Mouse (Mus musculus) CD4-positive naive resting alpha-beta T cell, adult 57 days (primary cell): ENCODE results near the gene Tmem102. TPM values are rescaled to one million over a fixed set of nuclear protein-coding genes. Genes with fewer than 3 reads are reported as not detected.

Experiments used
- total RNA-seq: library from RNA; stranded (reverse); gene quantifications from one replicate; pipeline ENCODE4 v1.2.4, GENCODE M21; 2023

The Tmem102 gene
- not detected for total RNA-seq

DNA sequence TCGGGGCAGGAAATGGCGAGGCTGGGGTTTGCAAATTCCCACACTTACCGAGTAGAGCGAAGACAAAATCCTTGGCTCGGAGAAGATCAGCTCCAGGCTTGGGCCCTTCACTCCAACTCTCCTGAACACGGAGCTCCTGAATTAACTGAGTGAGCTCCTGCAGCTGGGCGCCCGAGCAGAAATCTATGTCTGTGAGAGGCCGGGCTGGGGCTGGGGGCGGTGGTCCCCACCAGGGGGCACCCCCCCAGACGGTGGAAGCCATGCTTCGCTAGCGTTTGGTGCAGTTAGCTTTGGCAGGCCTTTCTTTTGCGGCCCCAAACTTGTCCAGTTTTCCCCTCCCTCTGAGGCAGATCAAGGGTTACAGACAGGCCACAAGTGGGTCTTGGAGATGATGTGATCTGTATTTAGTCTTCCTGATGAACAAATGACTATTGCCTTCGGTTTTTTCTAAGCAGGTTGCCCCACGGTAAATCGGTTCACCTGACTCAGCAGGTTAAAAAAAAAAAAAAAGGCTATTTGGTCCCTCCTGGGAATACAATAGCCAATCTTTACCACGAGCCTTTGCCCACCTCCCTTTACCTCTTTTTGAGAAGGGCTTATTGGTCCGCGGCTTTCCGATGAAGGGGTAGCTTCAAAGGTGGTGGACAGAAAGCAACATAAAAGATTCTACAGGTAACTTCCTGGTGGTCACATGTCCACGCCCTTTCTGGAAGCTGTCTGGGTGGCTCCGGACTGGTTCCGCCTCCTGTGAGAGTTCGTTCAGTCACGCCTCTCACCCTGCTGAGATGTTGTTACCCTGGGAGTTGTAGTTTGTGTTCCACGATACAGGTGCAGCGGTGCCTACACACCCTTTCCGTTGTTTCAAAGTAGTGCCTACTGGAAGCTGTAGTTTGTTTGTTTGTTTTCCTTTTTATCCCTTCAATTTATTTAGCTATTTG lies at the start of gene Tmem102:
Tmem102 (minus strand) TSS at position 653 of the 938 bp plus-strand sequence.

DNA sequence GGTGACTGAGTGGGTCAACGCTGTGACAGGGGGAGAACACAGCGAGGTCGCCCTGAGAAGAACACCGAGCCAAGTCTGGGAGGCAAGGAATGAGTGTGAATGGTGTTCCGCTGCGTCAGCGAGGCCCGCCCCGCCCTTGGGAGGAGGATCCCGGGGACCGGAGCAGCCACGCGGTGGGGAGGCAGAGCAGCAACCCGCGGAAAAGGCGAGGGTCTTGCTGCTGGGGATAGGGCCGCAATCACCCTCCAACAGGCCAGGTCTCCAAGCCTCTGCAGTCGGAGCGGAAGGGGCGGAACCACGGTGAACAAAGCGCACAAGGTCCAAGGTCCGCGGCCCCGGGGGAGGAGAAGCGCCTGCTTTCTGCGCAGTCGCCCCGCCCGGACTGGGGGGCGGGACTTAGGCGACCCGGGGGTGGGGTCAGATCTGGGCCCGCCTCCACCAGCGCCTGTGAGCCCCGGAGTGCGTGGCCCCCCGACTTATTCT lies 40.8 kb upstream of the Tmem102 start, which contains the start of gene Plscr3:
Plscr3 (plus strand) TSS at position 179 of the 483 bp plus-strand sequence.

DNA sequence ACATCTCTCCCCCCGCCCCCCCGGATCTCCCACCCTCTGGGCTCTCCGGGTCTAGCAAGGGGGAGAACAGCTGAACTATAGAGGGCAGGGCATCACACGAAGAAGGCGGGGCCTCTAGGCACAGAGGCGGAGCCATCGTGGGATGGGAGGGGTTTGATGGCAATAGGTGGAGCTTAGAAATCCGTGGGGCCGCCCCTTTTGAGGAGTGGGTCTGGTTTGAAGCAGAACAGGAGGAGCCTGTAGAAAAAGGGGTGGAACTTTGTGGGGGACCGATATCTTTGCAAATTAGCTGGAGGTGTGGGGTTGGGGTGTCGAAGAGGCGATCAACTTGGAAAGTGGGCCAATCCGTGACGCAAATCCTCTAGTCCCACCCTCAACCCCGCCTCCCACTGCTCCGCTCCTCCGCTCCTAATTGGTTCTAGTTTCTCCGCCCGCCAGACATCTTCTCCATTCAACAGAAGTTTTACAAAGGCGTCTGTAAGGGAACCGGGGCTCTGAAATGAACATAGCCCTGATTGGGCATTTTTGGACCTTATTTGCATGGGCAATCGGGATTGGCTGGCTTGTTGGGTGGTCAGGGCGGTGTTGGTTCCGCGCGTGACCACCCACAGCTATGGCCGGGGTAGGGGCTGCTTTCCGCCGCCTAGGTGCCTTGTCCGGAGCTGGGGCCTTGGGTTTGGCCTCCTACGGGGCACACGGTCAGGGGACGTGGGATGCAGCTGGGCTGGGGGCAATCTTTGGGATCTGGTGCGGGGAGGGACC lies 32.7 kb upstream of the Tmem102 start, which contains the start of gene Tmem256:
Tmem256 (plus strand) TSS at position 563 of the 762 bp plus-strand sequence.

DNA sequence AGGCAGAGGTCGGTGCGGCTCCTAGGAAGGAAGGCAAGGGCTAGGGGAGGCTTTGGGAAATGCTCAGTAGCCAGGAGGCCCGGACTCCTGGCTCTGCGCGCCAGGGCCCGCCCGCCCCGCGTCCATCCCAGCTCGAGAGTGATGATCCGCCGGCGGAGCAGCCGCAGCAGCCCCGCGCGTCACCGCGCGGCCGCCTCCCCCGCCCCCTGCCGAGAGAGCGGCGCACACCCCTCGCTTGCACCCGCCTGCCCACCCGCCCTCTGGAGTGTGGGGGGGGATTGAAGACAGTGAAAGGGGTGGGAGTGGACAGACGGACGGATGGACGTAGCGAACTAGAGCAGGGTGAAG lies 32.2 kb upstream of the Tmem102 start, which contains the start of gene Nlgn2:
Nlgn2 (minus strand) TSS at position 181 of the 348 bp plus-strand sequence.

DNA sequence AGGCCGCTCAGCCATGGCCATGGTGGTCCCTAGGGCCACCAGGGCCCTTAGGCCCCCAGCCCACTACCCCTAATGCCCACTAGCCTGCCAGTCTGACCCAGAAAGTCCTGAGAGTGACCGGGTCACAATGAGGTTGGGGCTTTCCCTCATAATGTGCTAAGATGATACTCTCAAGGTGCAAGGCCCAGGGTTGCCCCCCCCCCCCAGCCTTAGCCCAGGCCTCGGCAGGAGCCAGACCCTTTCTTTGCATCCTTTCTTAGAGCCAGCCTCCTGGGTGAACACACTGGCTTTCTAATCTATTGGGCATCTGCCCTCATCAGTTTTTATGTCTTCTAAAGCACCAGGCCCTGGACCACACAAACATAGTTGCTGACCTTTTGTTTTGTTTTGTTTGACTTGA lies 16.7 kb upstream of the Tmem102 start, which contains the start of gene Spem1:
Spem1 (minus strand) TSS at position 101 of the 400 bp plus-strand sequence.

DNA sequence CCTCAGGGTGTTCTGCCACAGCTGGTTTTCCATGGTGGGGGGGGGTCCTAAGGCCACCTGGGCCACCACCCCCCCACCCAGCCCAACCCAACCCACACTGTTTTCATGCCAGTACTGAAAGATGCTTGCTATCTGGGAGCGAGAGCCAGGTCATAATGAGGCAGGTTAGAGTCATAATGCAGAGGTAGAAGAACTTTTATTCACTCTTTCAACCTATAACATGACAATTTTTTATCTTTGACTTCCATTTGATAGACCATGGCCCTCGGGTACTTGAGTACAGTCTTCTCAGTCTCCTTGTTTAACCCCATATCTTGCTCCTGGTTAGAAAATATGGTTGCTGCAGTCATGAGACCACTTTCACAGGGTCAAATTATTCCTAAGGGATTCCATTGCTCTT lies 12.9 kb upstream of the Tmem102 start, which contains the start of gene Spem2:
Spem2 (minus strand) TSS at position 101 of the 400 bp plus-strand sequence.

DNA sequence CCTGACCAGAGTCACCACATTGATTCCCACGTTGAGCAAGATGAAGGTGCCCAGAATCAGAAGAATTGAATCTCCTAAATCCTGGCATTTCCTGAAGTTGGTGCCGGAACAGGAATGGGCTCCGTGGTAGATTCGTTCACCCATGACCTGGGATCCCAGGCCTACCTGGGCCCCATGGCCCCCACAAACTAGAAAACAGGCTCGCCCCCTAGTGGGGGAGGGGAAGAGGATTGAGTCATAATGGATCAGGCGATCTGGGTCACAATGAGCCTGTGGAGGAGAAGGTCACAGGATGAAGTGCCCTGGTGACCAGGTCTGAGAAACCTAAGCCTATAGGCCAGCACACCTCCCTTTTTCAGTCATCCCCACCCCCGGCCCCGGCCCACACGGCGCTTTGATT lies 9.7 kb upstream of the Tmem102 start, which contains the start of gene Gm39566:
Gm39566 (minus strand) TSS at position 144 of the 400 bp plus-strand sequence.

DNA sequence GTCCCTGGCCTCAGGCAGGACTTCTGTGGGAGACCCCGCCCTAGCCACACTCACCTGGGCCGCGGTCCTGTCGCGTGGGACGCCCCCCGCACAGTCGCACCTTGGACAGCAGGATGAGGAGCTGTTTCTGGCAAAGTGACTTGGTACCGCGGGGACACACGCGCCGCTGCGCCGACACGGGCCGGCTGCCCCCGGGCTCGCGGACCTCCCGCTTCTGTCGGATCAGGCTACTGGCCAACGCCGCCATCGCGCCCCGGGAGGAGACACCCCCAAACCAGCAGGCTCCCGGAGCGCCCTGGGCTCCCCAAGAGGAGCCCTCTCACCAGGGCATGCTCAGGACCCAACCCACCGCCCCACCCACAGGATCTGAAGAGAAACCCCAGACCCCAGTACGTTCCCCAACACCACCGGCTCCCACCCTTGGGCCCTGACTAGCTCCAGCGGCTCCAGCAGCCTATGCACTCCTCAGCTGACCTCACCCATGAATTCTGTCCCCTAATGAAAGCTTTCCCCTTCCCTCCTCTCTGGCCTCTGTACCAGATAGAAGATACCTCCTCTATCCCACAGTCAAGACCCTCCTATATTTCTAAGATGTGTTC lies 3.9 kb downstream of the Tmem102 start, which contains the start of gene Fgf11:
Fgf11 (minus strand) TSS at position 479 of the 599 bp plus-strand sequence.

DNA sequence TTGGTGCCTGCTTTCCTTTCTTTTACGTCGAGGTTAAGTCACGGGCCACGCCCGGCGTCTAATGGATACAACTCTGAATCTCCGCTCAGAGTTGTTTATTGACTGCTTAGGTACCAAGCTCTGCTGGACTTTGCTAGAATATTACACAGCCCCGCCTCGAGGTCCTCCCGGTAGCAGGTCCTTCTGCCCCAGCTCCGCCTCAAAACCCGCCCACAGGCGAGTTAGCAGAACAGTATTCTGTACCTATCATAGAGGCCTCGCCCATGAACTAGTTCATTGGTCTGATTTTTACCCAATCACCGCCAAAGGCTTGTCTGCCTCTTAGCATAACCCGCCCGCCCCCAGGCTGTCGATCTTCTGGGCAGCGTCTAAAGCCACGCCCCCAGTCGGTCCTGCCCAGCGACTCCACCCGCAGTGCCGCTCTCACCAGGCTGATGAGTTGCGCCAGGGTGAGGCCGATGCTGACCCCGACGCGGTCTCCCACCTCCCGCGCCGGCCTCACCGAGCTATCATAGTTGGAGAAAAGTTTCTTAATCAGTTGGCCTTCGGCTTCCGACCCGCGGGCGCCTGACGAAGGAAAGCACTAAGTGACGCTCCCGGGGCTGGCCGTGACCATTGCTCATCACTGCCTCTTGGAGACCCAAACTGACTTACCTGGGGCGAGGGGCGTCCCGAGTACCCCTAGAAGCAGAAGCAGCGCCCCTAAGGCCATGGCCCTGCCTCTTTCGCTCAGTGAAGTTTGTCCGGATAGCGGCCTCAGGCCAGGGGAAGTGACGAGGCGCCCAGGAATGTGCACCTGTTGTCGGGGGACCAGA lies 10.0 kb downstream of the Tmem102 start, which contains the start of gene Chrnb1:
Chrnb1 (minus strand) TSS at position 776 of the 815 bp plus-strand sequence.

DNA sequence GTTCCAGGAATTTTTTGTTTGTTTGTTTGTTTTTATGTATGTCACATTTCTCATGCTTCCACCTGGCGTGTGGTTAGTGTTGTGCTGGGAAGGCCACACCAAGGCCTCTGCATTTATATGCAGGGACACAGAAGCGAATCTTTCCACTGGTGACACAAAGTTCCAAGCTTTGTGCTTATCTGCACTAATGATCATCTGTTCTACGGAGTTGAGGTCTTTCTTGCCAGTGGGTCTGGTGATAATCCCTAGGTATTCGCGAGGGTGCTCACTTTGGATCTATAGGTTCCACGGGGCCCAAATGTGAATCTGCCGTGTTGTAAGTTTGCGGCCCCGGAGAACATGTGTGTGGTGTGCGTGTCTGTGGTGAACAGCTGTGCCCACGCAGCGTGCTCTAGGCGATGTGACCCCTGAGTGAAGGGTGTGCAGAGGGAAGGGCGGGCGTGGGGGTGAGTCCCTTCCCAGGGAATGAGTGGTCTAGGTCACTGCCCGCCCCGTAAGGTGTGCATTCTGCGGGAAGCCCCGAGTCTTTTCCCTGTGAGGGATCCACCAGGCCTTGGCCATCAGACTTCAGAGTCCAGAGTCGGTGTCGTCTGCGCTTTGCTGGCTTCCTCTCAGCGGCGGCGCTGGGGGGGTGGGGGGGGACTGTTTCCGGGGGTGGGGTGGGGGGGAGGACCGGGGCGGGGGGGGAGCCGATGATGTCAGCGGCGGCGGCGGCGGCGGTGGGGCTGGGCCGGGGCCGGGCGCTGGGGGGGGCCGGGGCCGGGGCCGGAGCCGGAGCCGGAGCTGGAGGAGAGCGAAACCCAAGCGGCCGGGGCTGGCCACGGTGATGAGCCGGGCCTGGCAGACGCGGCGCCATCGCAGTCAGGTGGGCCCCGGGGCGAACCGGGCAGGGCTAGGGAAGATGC lies 40.0 kb downstream of the Tmem102 start, which contains the start of gene Zbtb4:
Zbtb4 (plus strand) TSS at position 692 of the 905 bp plus-strand sequence.

DNA sequence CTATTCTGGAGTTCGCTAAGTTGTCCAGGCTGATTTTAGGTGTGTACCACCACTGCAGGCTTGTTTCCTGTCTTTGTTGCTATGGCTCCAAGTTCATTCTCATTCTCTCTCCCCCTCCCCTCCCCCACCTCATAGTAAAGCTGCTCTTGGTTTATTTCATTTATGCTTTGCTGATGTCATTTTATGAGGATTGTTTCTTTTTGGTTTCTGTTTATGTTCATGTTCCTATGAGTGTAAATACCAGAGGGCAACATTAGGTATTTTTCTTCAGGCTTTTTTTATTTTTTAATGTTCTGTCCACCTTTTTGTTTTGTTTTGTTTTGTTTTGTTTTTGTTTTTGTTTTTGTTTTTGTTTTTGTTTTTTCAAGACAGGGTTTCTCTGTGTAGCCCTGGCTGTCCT lies 43.6 kb downstream of the Tmem102 start, which contains the start of gene Slc35g3:
Slc35g3 (minus strand) TSS at position 101 of the 400 bp plus-strand sequence.

DNA sequence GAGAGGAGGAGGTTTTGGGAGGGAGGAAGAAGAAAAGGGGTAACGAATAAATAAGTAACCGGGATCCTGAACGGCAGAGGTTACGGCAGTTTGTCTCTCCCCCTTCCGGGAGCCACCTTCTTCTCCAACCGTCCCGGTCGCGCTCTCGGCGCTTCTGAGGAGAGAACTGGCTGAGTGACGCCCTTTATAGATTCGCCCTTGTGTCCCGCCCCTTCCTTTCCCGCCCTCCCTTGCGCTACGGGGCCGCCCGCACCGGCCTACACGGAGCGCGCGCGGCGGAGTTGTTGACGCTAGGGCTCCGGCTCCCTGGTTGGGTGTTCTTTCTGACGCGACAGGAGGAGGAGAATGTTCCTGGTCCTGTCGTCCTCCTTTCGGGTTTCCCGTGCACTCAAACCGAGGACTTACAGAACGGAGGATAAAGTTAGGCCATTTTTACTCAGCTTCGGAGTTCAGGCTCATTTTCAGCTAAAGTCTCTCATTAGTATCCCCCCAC lies 46.9 kb downstream of the Tmem102 start, which contains the start of gene Polr2a:
Polr2a (minus strand) TSS at position 160 of the 493 bp plus-strand sequence.

Other genes with a start within 250 kb of the Tmem102 start
- 0.53 TPM for gene Efnb3, start 245.4 kb downstream of the Tmem102 start, total RNA-seq
- gene Wrap53, start 225.4 kb downstream of the Tmem102 start, total RNA-seq, result 13.0 TPM
- gene Trp53, start 225.3 kb downstream of the Tmem102 start, total RNA-seq, result 144 TPM
- 0.27 TPM for gene Atp1b2, start 199.7 kb downstream of the Tmem102 start, total RNA-seq
- gene Shbg, start 187.7 kb downstream of the Tmem102 start, total RNA-seq, result not detected
- gene Sat2, start 183.6 kb downstream of the Tmem102 start, total RNA-seq, result not detected
- gene Fxr2, start 172.6 kb downstream of the Tmem102 start, total RNA-seq, result 80.1 TPM
- not detected for gene Sox15, start 150.3 kb downstream of the Tmem102 start, total RNA-seq
- gene Mpdu1, start 143.0 kb downstream of the Tmem102 start, total RNA-seq, result 85.2 TPM
- gene Cd68, start 139.5 kb downstream of the Tmem102 start, total RNA-seq, result 14.8 TPM
- 775 TPM for gene Eif4a1, start 133.2 kb downstream of the Tmem102 start, total RNA-seq
- gene Senp3, start 123.5 kb downstream of the Tmem102 start, total RNA-seq, result 109 TPM
- not detected for gene Tnfsf13, start 119.8 kb downstream of the Tmem102 start, total RNA-seq
- gene Tnfsf12, start 109.8 kb downstream of the Tmem102 start, total RNA-seq, result 1.7 TPM
- gene Tnfsfm13, start 109.5 kb downstream of the Tmem102 start, total RNA-seq, result not detected
- gene Polr2a, start 47.0 kb downstream of the Tmem102 start, total RNA-seq, result 176 TPM
- not detected for gene Slc35g3, start 43.7 kb downstream of the Tmem102 start, total RNA-seq
- 47.4 TPM for gene Zbtb4, start 39.7 kb downstream of the Tmem102 start, total RNA-seq
- gene Chrnb1, start 9.7 kb downstream of the Tmem102 start, total RNA-seq, result 3.6 TPM
- gene Fgf11, start 3.8 kb downstream of the Tmem102 start, total RNA-seq, result 0.30 TPM
- gene Gm39566, start 9.7 kb upstream of the Tmem102 start, total RNA-seq, result not detected
- not detected for gene Spem2, start 12.8 kb upstream of the Tmem102 start, total RNA-seq
- not detected for gene Spem1, start 16.6 kb upstream of the Tmem102 start, total RNA-seq
- gene Nlgn2, start 32.2 kb upstream of the Tmem102 start, total RNA-seq, result 1.0 TPM
- gene Tmem256, start 32.9 kb upstream of the Tmem102 start, total RNA-seq, result 15.1 TPM
- 12.0 TPM for gene Plscr3, start 40.8 kb upstream of the Tmem102 start, total RNA-seq
- not detected for gene Tnk1, start 53.1 kb upstream of the Tmem102 start, total RNA-seq
- not detected for gene Tmem95, start 72.4 kb upstream of the Tmem102 start, total RNA-seq
- 1.7 TPM for gene Kctd11, start 75.8 kb upstream of the Tmem102 start, total RNA-seq
- 418 TPM for gene Acap1, start 89.9 kb upstream of the Tmem102 start, total RNA-seq
- gene 2810408A11Rik, start 95.4 kb upstream of the Tmem102 start, total RNA-seq, result 2.6 TPM
- 63.0 TPM for gene Neurl4, start 95.4 kb upstream of the Tmem102 start, total RNA-seq
- 149 TPM for gene Gps2, start 108.3 kb upstream of the Tmem102 start, total RNA-seq
- gene Eif5a, start 116.3 kb upstream of the Tmem102 start, total RNA-seq, result 316 TPM
- gene Ybx2, start 130.2 kb upstream of the Tmem102 start, total RNA-seq, result not detected
- not detected for gene Slc2a4, start 142.6 kb upstream of the Tmem102 start, total RNA-seq
- not detected for gene Cldn7, start 159.2 kb upstream of the Tmem102 start, total RNA-seq
- 107 TPM for gene Ctdnep1, start 175.5 kb upstream of the Tmem102 start, total RNA-seq
- gene Elp5, start 176.9 kb upstream of the Tmem102 start, total RNA-seq, result 43.9 TPM
- gene Gabarap, start 185.5 kb upstream of the Tmem102 start, total RNA-seq, result 190 TPM
- 72.5 TPM for gene Phf23, start 190.2 kb upstream of the Tmem102 start, total RNA-seq
- gene Dvl2, start 195.0 kb upstream of the Tmem102 start, total RNA-seq, result 39.2 TPM
- gene Acadvl, start 209.8 kb upstream of the Tmem102 start, total RNA-seq, result 79.5 TPM
- gene Dlg4, start 211.3 kb upstream of the Tmem102 start, total RNA-seq, result 41.1 TPM
- gene Asgr1, start 248.5 kb upstream of the Tmem102 start, total RNA-seq, result not detected